Mouse (Mus musculus) gastrocnemius, postnatal 25 days (tissue): ENCODE results near the gene Folr2. TPM values are rescaled to one million over a fixed set of nuclear protein-coding genes. Genes with fewer than 3 reads are reported as not detected.

ENCODE experiments used
- DNase-seq: peaks from one replicate; pipeline ENCODE4 v3.0.0; 2022
- microRNA-seq, 2 experiments: library from miRNA; unstranded; fragments of <30 nt; microRNA quantifications; one replicate each; pipeline ENCODE4 v1.2.0; 2021; ENCODE audit warnings: borderline replicate concordance in 2 of 2
- total RNA-seq, 2 experiments: library from RNA; stranded (reverse); gene quantifications; 1 replicate in 1 of 2; 2 replicates in 1 of 2; pipeline ENCODE4 v1.2.3; 2021

The Folr2 gene
- total RNA-seq, 2 experiments from 2014 or later = 2.0 to 5.4 TPM

DNA sequence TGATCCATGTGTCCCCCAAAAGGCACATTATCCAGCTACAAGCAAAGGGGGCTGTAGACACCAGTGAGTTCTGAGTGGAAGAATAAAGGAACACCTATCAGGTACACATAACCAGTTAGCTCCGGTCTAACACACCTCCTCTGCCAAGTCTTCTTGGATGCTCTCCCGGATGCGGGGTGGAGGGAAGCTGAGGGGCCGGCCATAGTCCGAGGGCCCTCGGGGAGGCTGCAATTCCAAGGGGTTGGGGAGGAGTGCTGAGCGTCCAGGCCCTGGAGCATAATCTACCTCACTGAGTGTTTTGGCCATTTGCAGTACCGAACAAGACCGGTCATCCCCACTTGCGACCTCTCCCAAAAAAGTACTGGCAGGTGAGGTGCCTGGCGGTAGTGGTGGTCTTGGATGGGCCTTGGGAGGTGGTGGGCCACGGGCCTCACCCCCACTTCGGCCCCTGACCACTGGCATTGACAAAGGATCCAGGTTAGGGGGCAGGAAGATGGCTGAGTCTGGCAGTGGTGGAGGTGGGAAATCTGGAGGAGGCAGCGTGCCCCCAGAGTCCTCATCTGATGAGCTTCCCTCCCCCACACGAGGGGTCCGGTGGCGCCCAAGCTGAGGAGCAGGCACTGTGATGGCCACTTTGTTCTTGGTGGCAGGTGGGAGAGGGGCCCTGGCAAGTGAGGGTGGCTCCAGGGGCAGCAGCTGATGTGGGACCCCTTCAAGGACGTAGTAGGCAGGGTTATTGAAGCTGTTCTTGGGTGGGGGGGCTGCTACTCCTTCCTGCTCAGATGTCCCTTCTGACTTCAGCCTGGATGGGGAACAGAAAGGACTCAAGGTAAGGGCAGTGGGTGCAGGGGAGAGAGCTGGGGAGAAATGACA, 33.0 kb downstream of the Folr2 start:
- DNase-seq = no peak

DNA sequence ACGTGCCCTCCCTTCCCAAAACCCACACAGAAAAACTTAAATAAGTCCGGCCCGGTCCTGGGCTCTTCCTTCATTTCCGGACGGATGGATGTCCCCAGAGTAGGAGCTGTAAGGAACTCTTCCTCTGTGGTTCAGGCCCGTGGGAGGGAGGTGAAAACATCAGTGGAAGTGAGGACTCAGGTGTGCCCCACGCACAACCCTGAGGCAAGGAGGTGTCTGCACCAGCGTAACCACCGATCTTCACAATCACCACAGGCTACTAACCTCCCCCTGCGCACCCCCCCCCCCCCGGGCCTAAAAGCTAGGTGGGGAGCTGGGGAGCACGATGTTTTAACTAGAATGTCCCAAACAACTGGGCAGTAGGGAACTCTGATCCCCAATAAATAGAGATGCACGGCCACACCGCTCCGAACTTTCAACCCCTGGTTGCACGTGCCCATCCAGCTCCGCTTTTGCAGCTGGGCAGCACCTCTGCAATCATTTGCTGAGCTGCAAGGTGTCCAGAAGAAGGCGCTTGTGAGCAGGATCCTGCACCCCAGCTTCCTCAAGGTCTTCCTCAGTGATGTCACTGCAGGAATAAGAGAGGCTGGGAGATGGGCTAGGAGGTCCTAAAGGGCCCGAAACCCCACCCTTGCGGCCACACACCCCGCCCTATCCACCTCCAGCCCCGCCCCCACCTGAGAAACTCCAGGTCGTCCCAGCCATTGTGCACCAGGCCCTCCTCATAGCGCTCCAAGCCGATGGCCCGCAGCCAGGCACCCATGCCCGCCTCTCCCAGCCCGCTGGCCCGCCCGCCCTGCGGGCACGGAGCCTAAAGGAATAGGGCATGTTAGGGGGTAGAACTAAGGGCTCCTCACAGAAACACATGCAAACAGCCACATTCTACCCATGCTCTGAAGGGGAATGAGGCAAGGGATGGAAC, 33.9 kb downstream of the Folr2 start:
- no peak for DNase-seq

- peak; percentile 63 for DNase-seq
These were observed 35.2 kb downstream of the Folr2 start for GRCm38 (mm10) chr7:101821571-101822501.

GRCm38 (mm10) chr7:101820295-101821030, 36.5 kb downstream of the Folr2 start:
- no peak for DNase-seq

GRCm38 (mm10) chr7:101817861-101818401, 39.1 kb downstream of the Folr2 start, which contains the start of gene Phox2a:
Gene Phox2a, plus strand, starts transcription at chr7:101818313.
- DNase-seq = no peak

Small RNAs within 50 kb of the gene (microRNA-seq; reads per million reads assigned to microRNA genes)
- gene Gm22655 = 0 reads per million in 2 experiments

Other genes with a start within 250 kb of the Folr2 start
- gene Clpb, start 193.6 kb downstream of the Folr2 start, total RNA-seq = 10 to 100 TPM; 49.2 to 50.8 TPM
- gene Phox2a, start 38.9 kb downstream of the Folr2 start, total RNA-seq = not detected
- gene Inppl1, start 19.0 kb downstream of the Folr2 start, total RNA-seq = 10 to 100 TPM; 79.7 to 88.0 TPM
- gene Anapc15, start 6.5 kb upstream of the Folr2 start, total RNA-seq = 10 to 100 TPM; 14.2 to 17.6 TPM
- gene Folr1, start 13.6 kb upstream of the Folr2 start, total RNA-seq = under 1 TPM; 0.67 to 0.77 TPM
- gene Lamtor1, start 48.7 kb upstream of the Folr2 start, total RNA-seq = 100 to 1,000 TPM in 1 of 2 experiments, 10 to 100 TPM in 1; 94.3 to 103 TPM
- not detected for gene Tomt, start 49.2 kb upstream of the Folr2 start, total RNA-seq
- 1 to 10 TPM; 3.0 to 4.2 TPM for gene Lrrc51, start 76.7 kb upstream of the Folr2 start, total RNA-seq
- gene Numa1, start 76.9 kb upstream of the Folr2 start, total RNA-seq = 10 to 100 TPM; 43.8 to 46.7 TPM
- gene Il18bp, start 161.5 kb upstream of the Folr2 start, total RNA-seq = 1 to 10 TPM; 1.9 to 2.7 TPM
- gene Rnf121, start 208.3 kb upstream of the Folr2 start, total RNA-seq = 10 to 100 TPM; 22.4 to 24.2 TPM
- 1 to 10 TPM; 4.5 to 5.1 TPM for gene Xndc1, start 208.3 kb upstream of the Folr2 start, total RNA-seq
- under 1 TPM in 1 of 2 experiments, not detected in 1; 0.80 TPM for gene Xntrpc, start 208.5 kb upstream of the Folr2 start, total RNA-seq
- 1 to 10 TPM in 1 of 2 experiments, under 1 TPM in 1; 0.43 to 1.1 TPM for gene Trpc2, start 225.9 kb upstream of the Folr2 start, total RNA-seq
- 100 to 1,000 TPM; 383 to 418 TPM for gene Art1, start 244.5 kb upstream of the Folr2 start, total RNA-seq